Mouse (Mus musculus) stomach, postnatal 0 days (tissue): ENCODE results near the gene Tfam. TPM values are rescaled to one million over a fixed set of nuclear protein-coding genes. Genes with fewer than 3 reads are reported as not detected.

ENCODE experiments used
- ATAC-seq: fragments of 200-750 bp; cut with Nextera tagmentation; 2 replicates; pipeline ENCODE4 v1.8.0; 2017; ENCODE audit not compliant: low FRiP score, low TSS enrichment
- DNase-seq: peaks from one replicate; pipeline ENCODE4 v3.0.0-alpha.2; 2016; ENCODE audit warnings: low spot score
- H3K27ac ChIP-seq: fragments of 300-500 bp; sonication (generic); replicated peaks from 2 replicates; pipeline ENCODE4 v1.5.1; 2014; ENCODE audit warnings: mild to moderate bottlenecking, control low read depth
- H3K27me3 ChIP-seq: fragments of 300-500 bp; sonication (generic); 2 replicates; pipeline ENCODE4 v1.6.1; 2014; ENCODE audit warnings: low read length; ENCODE audit not compliant: control insufficient read depth, insufficient read depth
- H3K36me3 ChIP-seq: fragments of 300-500 bp; sonication (generic); 2 replicates; pipeline ENCODE4 v1.6.1; 2014; ENCODE audit warnings: low read length, mixed read lengths; ENCODE audit not compliant: control insufficient read depth, insufficient read depth
- H3K4me1 ChIP-seq: fragments of 300-500 bp; sonication (generic); replicated peaks from 2 replicates; pipeline ENCODE4 v1.6.1; 2014; ENCODE audit warnings: antibody characterized with exemption; ENCODE audit not compliant: control insufficient read depth, insufficient read depth
- H3K4me2 ChIP-seq: fragments of 300-500 bp; sonication (generic); replicated peaks from 2 replicates; pipeline ENCODE4 v1.6.1; 2014; ENCODE audit warnings: low read depth, mild to moderate bottlenecking, control low read depth, moderate library complexity
- H3K4me3 ChIP-seq: fragments of 300-500 bp; sonication (generic); 2 replicates; pipeline ENCODE4 v1.5.1; 2014; ENCODE audit warnings: low read depth, low read length, control low read depth
- H3K9ac ChIP-seq: fragments of 300-500 bp; sonication (generic); 2 replicates; pipeline ENCODE4 v1.6.1; 2014; ENCODE audit warnings: mild to moderate bottlenecking, low read length, control low read depth, mixed read lengths
- H3K9me3 ChIP-seq: fragments of 300-500 bp; sonication (generic); 2 replicates; pipeline ENCODE4 v1.6.1; 2016; ENCODE audit warnings: low read length; ENCODE audit not compliant: control insufficient read depth
- CTCF ChIP-seq: IDR thresholded peaks from 2 replicates; pipeline ENCODE4 v1.5.1; 2016; ENCODE audit warnings: antibody characterized with exemption, low read depth, mild to moderate bottlenecking, moderate library complexity
- EP300 ChIP-seq: optimal IDR thresholded peaks from 2 replicates; pipeline ENCODE3; 2016; ENCODE audit warnings: antibody characterized with exemption
- WGBS: fragments of 180-500 bp; shearing (Covaris S2); extraction: QIAGEN DNeasy Blood & Tissue Kit; methylation state at CpG from one replicate; pipeline ENCODE4 v1.1.7; 2014; 5-methylcytosine and 5-hydroxymethylcytosine counted together
- polyA plus RNA-seq: library from polyadenylated mRNA; unstranded; fragments of >200 nt; fragmentation: Nextera tagmentation; extraction: Ambion mirVana; gene quantifications from 2 replicates; pipeline ENCODE4 v1.2.1, GENCODE M21; 2015

Gene Tfam
- polyA plus RNA-seq, 1 experiment from 2014 or later: 33.2 TPM

- no peaks in the 10 kb centered on the region for H3K27me3 ChIP-seq
- no peaks in the 10 kb centered on the region for H3K9me3 ChIP-seq
- no peak overlapping the region for H3K9ac ChIP-seq
- H3K4me2 ChIP-seq: no peak overlapping the region
- H3K36me3 ChIP-seq: no peaks in the 10 kb centered on the region
- ATAC-seq (no peak), DNase-seq (no peak)
- no peak overlapping the region for H3K4me3 ChIP-seq
- WGBS: 39% methylated on average over 9 of the region's 9 CpGs
- no peaks in the 10 kb centered on the region for H3K4me1 ChIP-seq
- TF ChIP-seq CTCF (no peak), EP300 (no peak)
- no peak overlapping the region for H3K27ac ChIP-seq
Measured at GRCm38 (mm10) chr10:71195501-71195900, 42.6 kb downstream of the Tfam start.

GRCm38 (mm10) chr10:71194713-71195112, 43.4 kb downstream of the Tfam start:
- TF ChIP-seq CTCF (no peak), EP300 (no peak)
- no peak for DNase-seq
- Histone ChIP-seq H3K4me1 (no peaks in the 10 kb centered on the region), H3K9ac (no peak overlapping the region), H3K9me3 (no peaks in the 10 kb centered on the region), H3K27ac (no peak overlapping the region), H3K4me3 (no peak overlapping the region), H3K27me3 (no peaks in the 10 kb centered on the region), H3K4me2 (no peak overlapping the region), H3K36me3 (no peaks in the 10 kb centered on the region)
- 73% methylated on average over 7 of the region's 7 CpGs for WGBS
- ATAC-seq: no peak

- DNase-seq (no peak), ATAC-seq (peak; percentile 43; the same call in 1 of the 2 replicates)
- no peak overlapping the region for H3K4me2 ChIP-seq
- no peak overlapping the region for H3K4me3 ChIP-seq
- 36% methylated on average over 7 of the region's 7 CpGs for WGBS
- no peak overlapping the region for H3K9ac ChIP-seq
- no peaks in the 10 kb centered on the region for H3K36me3 ChIP-seq
- H3K27ac ChIP-seq: no peak overlapping the region
- TF ChIP-seq EP300: no peak
- TF ChIP-seq CTCF: no peak
- no peaks in the 10 kb centered on the region for H3K27me3 ChIP-seq
- H3K9me3 ChIP-seq: no peaks in the 10 kb centered on the region
- H3K4me1 ChIP-seq: no peaks in the 10 kb centered on the region
Measured at GRCm38 (mm10) chr10:71193319-71193718, 44.8 kb downstream of the Tfam start.

DNA sequence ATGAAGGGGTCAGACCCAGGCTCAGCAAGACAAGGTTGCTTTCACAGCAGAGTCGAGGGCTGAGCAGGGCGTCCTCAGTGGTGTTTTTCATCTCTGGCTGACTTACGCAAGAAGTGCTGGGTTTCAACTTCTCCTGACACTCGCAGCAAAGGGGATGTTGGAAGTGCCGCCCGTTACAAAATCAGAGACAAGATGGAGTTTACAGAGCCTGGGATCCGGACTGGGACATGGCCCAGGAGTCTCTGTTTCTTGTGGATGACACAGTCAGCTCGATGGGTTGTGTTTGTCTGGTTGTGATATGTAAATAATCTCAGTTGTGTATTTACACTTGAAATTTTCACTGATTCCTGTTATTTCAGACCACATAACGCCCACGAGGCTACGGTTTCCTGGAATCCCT, 45.2 kb downstream of the Tfam start:
- WGBS: 38% methylated on average over 11 of the region's 11 CpGs
- H3K4me1 ChIP-seq: no peaks in the 10 kb centered on the region
- H3K4me3 ChIP-seq: no peak overlapping the region
- H3K36me3 ChIP-seq: no peaks in the 10 kb centered on the region
- TF ChIP-seq EP300: no peak
- no peak for TF ChIP-seq CTCF
- no peak overlapping the region for H3K9ac ChIP-seq
- H3K9me3 ChIP-seq: no peaks in the 10 kb centered on the region
- 0 out of 2 replicates have a peak overlapping the region, but pooled peaks have one; percentile 50 for H3K27ac ChIP-seq
- DNase-seq (no peak), ATAC-seq (peak; percentile 63; the same call in 1 of the 2 replicates)
- H3K27me3 ChIP-seq: no peaks in the 10 kb centered on the region
- no peak overlapping the region for H3K4me2 ChIP-seq

GRCm38 (mm10) chr10:71188681-71189080, 49.4 kb downstream of the Tfam start:
- ATAC-seq (no peak), DNase-seq (no peak)
- Histone ChIP-seq H3K4me3 (no peak overlapping the region), H3K27ac (no peak overlapping the region), H3K4me2 (no peak overlapping the region), H3K36me3 (no peaks in the 10 kb centered on the region), H3K27me3 (no peaks in the 10 kb centered on the region), H3K9ac (no peak overlapping the region), H3K4me1 (no peaks in the 10 kb centered on the region), H3K9me3 (no peaks in the 10 kb centered on the region)
- TF ChIP-seq EP300 (no peak), CTCF (no peak)
- 83% methylated on average over 4 of the region's 4 CpGs for WGBS

DNA sequence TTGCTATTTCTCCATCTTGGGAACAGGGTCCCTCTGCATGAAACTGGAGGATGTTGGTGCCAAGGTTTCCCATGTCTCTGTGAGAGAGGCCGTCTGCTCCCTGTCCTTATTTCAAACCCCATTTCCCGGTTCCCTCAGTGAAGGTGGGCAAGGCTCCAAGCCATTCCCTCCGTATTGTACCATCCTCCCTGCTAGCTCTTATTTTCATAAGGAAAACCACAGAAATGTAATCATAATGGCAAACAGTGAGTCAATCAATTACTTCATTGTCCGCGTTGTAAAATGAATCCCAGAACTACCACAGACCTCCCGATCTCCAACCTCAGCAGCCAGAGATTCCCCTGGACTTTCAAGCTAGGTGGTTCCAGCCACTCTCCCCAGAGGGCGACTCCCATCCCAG, 53.0 kb downstream of the Tfam start:
- Histone ChIP-seq H3K27me3 (no peaks in the 10 kb centered on the region), H3K4me2 (no peak overlapping the region), H3K36me3 (no peaks in the 10 kb centered on the region), H3K4me1 (no peaks in the 10 kb centered on the region), H3K9ac (no peak overlapping the region), H3K27ac (no peak overlapping the region), H3K9me3 (no peaks in the 10 kb centered on the region), H3K4me3 (no peak overlapping the region)
- no peak for ATAC-seq
- no peak for DNase-seq
- TF ChIP-seq EP300: no peak
- TF ChIP-seq CTCF: no peak
- 62% methylated on average over 7 of the region's 7 CpGs for WGBS
